Mouse (Mus musculus): ENCODE results near the gene Col5a3.

DNA sequence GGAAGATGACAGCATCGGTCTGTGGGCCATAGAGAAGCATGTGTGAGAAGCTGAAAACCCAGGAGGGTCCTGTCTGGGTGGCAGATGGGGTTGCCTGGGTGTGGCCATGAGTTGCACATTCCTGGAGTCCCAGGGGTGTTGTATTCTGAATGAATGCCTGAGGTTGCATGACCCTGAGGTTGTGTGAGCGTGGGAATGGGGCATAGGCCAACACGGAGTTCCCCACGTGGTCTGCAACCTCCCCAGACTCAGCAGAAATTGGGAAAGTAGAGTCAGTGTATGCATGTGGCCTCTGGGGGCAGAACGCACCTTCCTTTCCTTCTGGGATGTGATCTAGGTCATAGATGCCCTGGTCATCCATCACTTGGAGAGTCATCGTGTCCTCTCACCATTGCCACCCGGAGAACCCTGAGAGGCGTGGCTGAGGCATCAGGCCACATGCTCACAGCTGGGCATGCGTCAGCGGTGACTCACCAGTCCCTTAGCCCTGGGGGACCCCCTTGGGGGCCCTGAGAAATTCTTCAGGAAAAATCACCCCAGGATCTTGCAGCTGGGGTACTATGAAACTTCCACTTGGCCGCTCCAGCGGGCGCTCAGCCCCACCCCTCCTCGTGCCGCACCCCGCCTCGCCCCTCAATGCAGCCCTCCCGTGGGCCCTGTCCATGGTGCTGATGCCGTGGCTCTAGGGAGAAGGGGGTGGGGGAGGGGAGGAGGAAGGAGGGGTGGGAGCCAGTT lies 2.2 kb downstream of the Col5a3 start:
- TF ChIP-seq TCF12 (IDR thresholded peaks at IDR 0.05; ENCODE audit: insufficient read depth, poor library complexity, severe bottlenecking) (no peak), POLR2AphosphoS2 (IDR thresholded peaks at IDR 0.05; ENCODE audit: insufficient read length, low read depth) (no peak), MYOG (IDR thresholded peaks at IDR 0.05; ENCODE audit: control insufficient read depth in 1 of 3, insufficient read depth in 1 of 3, insufficient read length in 2 of 3, low read depth in 2 of 3) (no peak), USF1 (IDR thresholded peaks at IDR 0.05; ENCODE audit: low read depth) (peak; percentile 77)

All from myocyte (in vitro differentiated cells).